Mouse (Mus musculus): ENCODE data around the gene Fgfrl1.

DNA sequence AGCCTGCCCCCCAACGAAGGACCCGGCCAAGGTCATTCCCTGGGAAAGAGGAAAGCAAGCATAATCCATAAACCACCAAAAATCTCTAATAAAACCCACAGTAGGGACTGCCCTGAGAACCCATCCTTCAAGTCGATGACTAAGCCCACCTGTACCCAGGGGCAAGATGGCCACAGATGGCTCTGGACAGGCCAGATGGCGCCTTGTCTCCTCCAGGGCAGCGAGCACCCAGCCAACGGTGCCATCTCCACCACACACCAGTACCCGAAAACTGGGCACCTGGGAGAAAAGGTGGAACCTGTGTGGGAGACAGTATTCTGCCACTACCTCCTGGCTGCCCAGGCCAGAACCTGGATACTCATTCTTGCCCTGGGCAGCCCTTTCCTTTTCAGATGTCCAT, 41.8 kb upstream of the Fgfrl1 start:
- TF ChIP-seq GATA1 (IDR thresholded peaks at IDR 0.05; ENCODE audit: borderline replicate concordance, low read length) (no peak), FLI1 (IDR thresholded peaks at IDR 0.05; ENCODE audit: low read length) (no peak)
